Mouse (Mus musculus): ENCODE measurements at regions not wholly inside any gene's neighbourhood (a gene's known extent, or its start where the extent isn't known, plus 50 kb on each side); places are given as distances from the start of the nearest gene placed in this dataset.
A peak's percentile ranks its signal among the peaks of the same experiment; 100 is the strongest.

GRCm38 (mm10) chr2:28287210-28287860 lies 94.5 kb downstream of the Olfm1 start:
- no peak for DNase-seq (ENCODE audit: low spot score in 2 of 2)

- DNase-seq (ENCODE audit: low spot score in 2 of 2) = no peak
Observed at GRCm38 (mm10) chr2:28289339-28289738, 96.5 kb downstream of the Olfm1 start.

- no peak for DNase-seq (ENCODE audit: low spot score in 2 of 2)
Observed at GRCm38 (mm10) chr2:28289860-28290471, 97.2 kb downstream of the Olfm1 start.

- DNase-seq (ENCODE audit: low spot score in 2 of 2) = no peak
Observed at GRCm38 (mm10) chr2:28294509-28294908, 101.7 kb downstream of the Olfm1 start.

- DNase-seq (ENCODE audit: low spot score in 2 of 2) = no peak
Observed at GRCm38 (mm10) chr2:28296183-28296582, 103.4 kb downstream of the Olfm1 start.

GRCm38 (mm10) chr2:28298738-28299137 lies 105.9 kb downstream of the Olfm1 start:
- no peak for DNase-seq (ENCODE audit: low spot score in 2 of 2)

GRCm38 (mm10) chr2:28299346-28299745 lies 106.6 kb downstream of the Olfm1 start:
- DNase-seq (ENCODE audit: low spot score in 2 of 2) = no peak

- DNase-seq (ENCODE audit: low spot score in 2 of 2) = no peak
Observed at GRCm38 (mm10) chr2:28301313-28301712, 108.5 kb downstream of the Olfm1 start.

- DNase-seq (ENCODE audit: low spot score in 2 of 2) = no peak
Observed at GRCm38 (mm10) chr2:28303936-28304335, 111.1 kb downstream of the Olfm1 start.

GRCm38 (mm10) chr2:28304712-28305111 lies 111.9 kb downstream of the Olfm1 start:
- peak; percentile 11 to 32 for DNase-seq (ENCODE audit: low spot score in 2 of 2)

GRCm38 (mm10) chr2:28309122-28309521 lies 116.3 kb downstream of the Olfm1 start:
- DNase-seq (ENCODE audit: low spot score in 2 of 2) = peak in 1 of 2 experiments; percentile 9

- DNase-seq (ENCODE audit: low spot score in 2 of 2) = no peak
Observed at GRCm38 (mm10) chr2:28312212-28312611, 119.4 kb downstream of the Olfm1 start.

- DNase-seq (ENCODE audit: low spot score in 2 of 2) = no peak
Observed at GRCm38 (mm10) chr2:28325502-28325901, 121.1 kb upstream of the Ppp1r26 start.

- no peak for DNase-seq (ENCODE audit: low spot score in 2 of 2)
Observed at GRCm38 (mm10) chr2:28326056-28326455, 120.5 kb upstream of the Ppp1r26 start.

- DNase-seq (ENCODE audit: low spot score in 2 of 2) = no peak
Observed at GRCm38 (mm10) chr2:28326682-28327081, 119.9 kb upstream of the Ppp1r26 start.

- DNase-seq (ENCODE audit: low spot score in 2 of 2) = no peak
Observed at GRCm38 (mm10) chr2:28329130-28329529, 117.5 kb upstream of the Ppp1r26 start.

- DNase-seq (ENCODE audit: low spot score in 2 of 2) = no peak
Observed at GRCm38 (mm10) chr2:28335141-28335789, 111.3 kb upstream of the Ppp1r26 start.

- DNase-seq (ENCODE audit: low spot score in 2 of 2) = no peak
Observed at GRCm38 (mm10) chr2:28335810-28336209, 110.8 kb upstream of the Ppp1r26 start.

GRCm38 (mm10) chr2:28336349-28337309 lies 110.0 kb upstream of the Ppp1r26 start:
- no peak for DNase-seq (ENCODE audit: low spot score in 2 of 2)

- no peak for DNase-seq (ENCODE audit: low spot score in 2 of 2)
Observed at GRCm38 (mm10) chr2:28337561-28337960, 109.0 kb upstream of the Ppp1r26 start.

- DNase-seq (ENCODE audit: low spot score in 2 of 2) = no peak
Observed at GRCm38 (mm10) chr2:28341304-28341703, 105.3 kb upstream of the Ppp1r26 start.

- DNase-seq (ENCODE audit: low spot score in 2 of 2) = no peak
Observed at GRCm38 (mm10) chr2:28348453-28348852, 98.1 kb upstream of the Ppp1r26 start.
